Mouse (Mus musculus) erythroblast, embryonic 14.5 days (primary cell): Measurements from ENCODE around the gene Naip2. TPM values are rescaled to one million over a fixed set of nuclear protein-coding genes. Genes with fewer than 3 reads are reported as not detected.
A peak's percentile ranks its signal among the peaks of the same experiment; 100 is the strongest.
"Not testable (repeated sequence)": the region's sequence is repeated elsewhere in the genome, so short reads cannot be mapped to it uniquely, and the experiment has no call there.

Source experiments
- H3K27me3 ChIP-seq: 2 replicates; pipeline ENCODE4 v1.6.1; 2012; ENCODE audit warnings: inconsistent platforms; ENCODE audit not compliant: control insufficient read depth
- H3K36me3 ChIP-seq: 2 replicates; pipeline ENCODE4 v1.6.1; 2012; ENCODE audit warnings: mild to moderate bottlenecking, inconsistent platforms; ENCODE audit not compliant: control insufficient read depth
- H3K4me1 ChIP-seq: 2 replicates; pipeline ENCODE4 v1.6.1; 2012; ENCODE audit warnings: inconsistent platforms; ENCODE audit not compliant: control insufficient read depth
- H3K4me3 ChIP-seq: replicated peaks from 2 replicates; pipeline ENCODE3; 2012; ENCODE audit warnings: moderate library complexity, mild to moderate bottlenecking, inconsistent platforms
- H3K9me3 ChIP-seq: 2 replicates; pipeline ENCODE4 v1.6.1; 2012; ENCODE audit warnings: low read length, inconsistent platforms, mixed read lengths; ENCODE audit not compliant: control insufficient read depth
- GATA1 ChIP-seq: IDR thresholded peaks from 2 replicates; pipeline ENCODE4 v1.6.1; 2012; ENCODE audit warnings: low read length, inconsistent platforms, mixed read lengths
- TAL1 ChIP-seq: IDR thresholded peaks from 3 replicates; pipeline ENCODE4 v1.6.1; 2012; ENCODE audit warnings: low read length, inconsistent platforms, mixed read lengths
- polyA plus RNA-seq: library from polyadenylated mRNA; stranded (reverse); fragments of >175 nt; gene quantifications from 2 replicates; pipeline ENCODE4 v1.2.3, GENCODE M21; 2012

Gene Naip2
- polyA plus RNA-seq, result 0.01 TPM in 1 of 2 replicates, not detected in the other

- H3K36me3 ChIP-seq, H3K9me3 ChIP-seq, H3K4me1 ChIP-seq: not testable (repeated sequence)
These were observed at the start of gene Naip2 for GRCm38 (mm10) chr13:100201659-100202333. TSS of gene Naip2 (minus strand) at chr13:100202092.

GRCm38 (mm10) chr13:100246896-100247519 is 45.1 kb upstream of the Naip2 start:
- H3K27me3 ChIP-seq, H3K9me3 ChIP-seq, H3K4me1 ChIP-seq, H3K4me3 ChIP-seq, H3K36me3 ChIP-seq: not testable (repeated sequence)

More at GRCm38 (mm10) chr13:100201659-100202333, at the start of gene Naip2:
- H3K27me3 ChIP-seq, result not testable (repeated sequence)
- H3K4me3 ChIP-seq, result peak within 1 kb of the TSS; percentile 57

GRCm38 (mm10) chr13:100246223-100246622 is 44.3 kb upstream of the Naip2 start, which contains the start of gene Naip5:
TSS of gene Naip5 (minus strand) at chr13:100246323.
- H3K27me3 ChIP-seq, H3K4me3 ChIP-seq, H3K9me3 ChIP-seq, H3K36me3 ChIP-seq, H3K4me1 ChIP-seq: not testable (repeated sequence)

GRCm38 (mm10) chr13:100243702-100244101 is 41.8 kb upstream of the Naip2 start:
- no peaks in the 10 kb centered on the region for H3K4me1 ChIP-seq
- H3K27me3 ChIP-seq, result no peaks in the 10 kb centered on the region
- H3K4me3 ChIP-seq, result no peak overlapping the region
- TF ChIP-seq TAL1, result no peak
- no peak for TF ChIP-seq GATA1
- no peaks in the 10 kb centered on the region for H3K36me3 ChIP-seq
- no peaks in the 10 kb centered on the region for H3K9me3 ChIP-seq

GRCm38 (mm10) chr13:100213683-100214082 is 11.8 kb upstream of the Naip2 start:
- not testable (repeated sequence) for H3K27me3 ChIP-seq, H3K4me1 ChIP-seq, H3K9me3 ChIP-seq, H3K36me3 ChIP-seq, H3K4me3 ChIP-seq

- H3K9me3 ChIP-seq, result no peaks in the 10 kb centered on the region; the same call in 1 of the 2 replicates
- TF ChIP-seq TAL1 (no peak), GATA1 (no peak)
- no peaks in the 10 kb centered on the region for H3K4me1 ChIP-seq
- H3K4me3 ChIP-seq, result no peak overlapping the region
- H3K36me3 ChIP-seq, result no peaks in the 10 kb centered on the region
- no peaks in the 10 kb centered on the region for H3K27me3 ChIP-seq
These were observed 8.6 kb upstream of the Naip2 start for GRCm38 (mm10) chr13:100210540-100210939.

- H3K4me1 ChIP-seq, result peaks cover 6% of the 10 kb centered on the region
- H3K4me3 ChIP-seq, result no peak overlapping the region
- no peaks in the 10 kb centered on the region for H3K36me3 ChIP-seq
- H3K9me3 ChIP-seq, result no peaks in the 10 kb centered on the region
- TF ChIP-seq GATA1, result no peak
- no peak for TF ChIP-seq TAL1
- no peaks in the 10 kb centered on the region for H3K27me3 ChIP-seq
These were observed 1.4 kb upstream of the Naip2 start for GRCm38 (mm10) chr13:100203319-100203718.

GRCm38 (mm10) chr13:100200778-100201177 is 1.1 kb downstream of the Naip2 start:
- no peaks in the 10 kb centered on the region for H3K27me3 ChIP-seq
- no peaks in the 10 kb centered on the region for H3K36me3 ChIP-seq
- peaks cover 6% of the 10 kb centered on the region for H3K4me1 ChIP-seq
- H3K4me3 ChIP-seq, result peak overlapping the region; percentile 57
- no peaks in the 10 kb centered on the region for H3K9me3 ChIP-seq
- TF ChIP-seq TAL1 (no peak), GATA1 (no peak)

GRCm38 (mm10) chr13:100195421-100195820 is 6.5 kb downstream of the Naip2 start:
- no peak overlapping the region for H3K4me3 ChIP-seq
- peaks cover 2% of the 10 kb centered on the region; the same call in 1 of the 2 replicates for H3K36me3 ChIP-seq
- H3K27me3 ChIP-seq, result no peaks in the 10 kb centered on the region
- TF ChIP-seq TAL1, result no peak
- TF ChIP-seq GATA1, result no peak
- H3K4me1 ChIP-seq, result no peaks in the 10 kb centered on the region
- no peaks in the 10 kb centered on the region for H3K9me3 ChIP-seq

GRCm38 (mm10) chr13:100183111-100183510 is 18.8 kb downstream of the Naip2 start:
- not testable (repeated sequence) for H3K9me3 ChIP-seq, H3K4me3 ChIP-seq, H3K27me3 ChIP-seq, H3K36me3 ChIP-seq, H3K4me1 ChIP-seq

GRCm38 (mm10) chr13:100174360-100174759 is 27.5 kb downstream of the Naip2 start:
- H3K36me3 ChIP-seq, H3K27me3 ChIP-seq, H3K4me1 ChIP-seq, H3K4me3 ChIP-seq, H3K9me3 ChIP-seq: not testable (repeated sequence)

GRCm38 (mm10) chr13:100166378-100166777 is 35.5 kb downstream of the Naip2 start:
- not testable (repeated sequence) for H3K4me3 ChIP-seq, H3K27me3 ChIP-seq, H3K36me3 ChIP-seq, H3K4me1 ChIP-seq, H3K9me3 ChIP-seq

- H3K9me3 ChIP-seq, H3K36me3 ChIP-seq, H3K4me1 ChIP-seq, H3K4me3 ChIP-seq, H3K27me3 ChIP-seq: not testable (repeated sequence)
These were observed 39.4 kb downstream of the Naip2 start for GRCm38 (mm10) chr13:100162467-100162866.
